Mouse (Mus musculus): ENCODE data around the gene Tmem176b.

GRCm38 (mm10) chr6:48825016-48825415 lies 16.3 kb downstream of the Tmem176b start:
- no peak for TF ChIP-seq GATA1 (IDR thresholded peaks at IDR 0.05; ENCODE audit: borderline replicate concordance, low read length)
- TF ChIP-seq FLI1 (IDR thresholded peaks at IDR 0.05; ENCODE audit: low read length), result no peak

Measured in megakaryocyte, embryonic 14.5 days (primary cell).